In the genomic region with DNA sequence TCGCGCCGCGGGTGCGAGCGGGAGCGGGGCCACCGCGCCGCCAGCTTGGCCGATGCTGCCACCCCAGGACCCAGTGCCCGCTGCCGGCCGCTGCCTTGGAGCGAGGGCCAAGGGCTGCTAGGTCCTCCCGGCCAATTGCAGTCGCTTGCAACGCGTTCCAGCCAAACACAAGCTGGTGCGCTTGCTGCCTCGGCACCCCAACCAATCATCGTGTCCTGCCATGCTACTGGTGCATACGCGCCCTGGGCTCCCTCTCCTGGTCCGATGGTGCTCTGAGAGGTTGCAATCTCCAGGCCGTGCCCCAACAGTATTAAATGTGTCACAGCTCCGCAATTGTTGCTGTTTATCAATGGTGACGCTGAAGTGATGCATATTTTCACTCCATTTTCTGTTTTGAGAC, we compare ENCODE assay signal across 8 mouse cellular contexts. TPM values are rescaled to one million over a fixed set of nuclear protein-coding genes. Genes with fewer than 3 reads are reported as not detected.
DNase-seq lines count a peak whose midpoint lies in the region; ATAC-seq lines count a peak whose summit lies in the region.

No protein-coding gene starts in this region.

- intact Hi-C loops in gastrocnemius, postnatal 36 days (cut with DNase I): no loop called here
- intact Hi-C loops in left cerebral cortex, postnatal 25 days (cut with DNase I): loop anchor here (1.0 to 5.0 kb wide), 3 partner anchors 23 to 128 kb away; partner anchors contain the start of genes Bicdl2 and Tnfrsf12a

- H3K27ac ChIP-seq in intestine, embryonic 16.5 days (ENCODE audit: low read length): no peak overlapping the region
- peak overlapping the region; percentile 49; the same call in 1 of the 2 replicates for H3K27ac ChIP-seq in midbrain, embryonic 10.5 days (replicated peaks)

- H3K4me1 ChIP-seq in intestine, embryonic 16.5 days (ENCODE audit: control insufficient read depth, insufficient read depth, low read length): peaks cover 9% of the 10 kb centered on the region; the same call in 1 of the 2 replicates
- H3K4me1 ChIP-seq in midbrain, embryonic 10.5 days: peaks cover 16% of the 10 kb centered on the region

- peak overlapping the region; percentile 100 for H3K4me2 ChIP-seq in intestine, embryonic 16.5 days (ENCODE audit: low read depth, low read length)

- H3K27me3 ChIP-seq in intestine, embryonic 16.5 days (replicated peaks; ENCODE audit: control insufficient read depth, insufficient read depth, low read length): peaks cover 9% of the 10 kb centered on the region; the same call in 1 of the 2 replicates
- peaks cover 60% of the 10 kb centered on the region for H3K27me3 ChIP-seq in midbrain, embryonic 10.5 days (ENCODE audit: low read depth, poor library complexity, severe bottlenecking)

- H3K9ac ChIP-seq in intestine, embryonic 16.5 days (ENCODE audit: low read depth, low read length): peak overlapping the region; percentile 70

- peak; percentile 96 for DNase-seq in adrenal gland, adult 2 months
- DNase-seq in embryo, embryonic 11.5 days (ENCODE audit: low read depth, low spot score): peak; percentile 83
- peak; percentile 79 to 89 for DNase-seq in gastrocnemius, postnatal 36 days
- peak; percentile 90 to 95 for DNase-seq in left cerebral cortex, postnatal 25 days (ENCODE audit: low spot score in 2 of 2)
- peak; percentile 88 for DNase-seq in midbrain, embryonic 10.5 days (ENCODE audit: low spot score)
- peak; percentile 90 for DNase-seq in right cerebral cortex, postnatal 36 days (ENCODE audit: low spot score in 2 of 2)
- peak; percentile 79 to 89 for DNase-seq in urinary bladder, postnatal 4 days (ENCODE audit: low spot score in 2 of 2)

- peak; percentile 98 for ATAC-seq in intestine, embryonic 16.5 days

- H3K9me3 ChIP-seq in intestine, embryonic 16.5 days (ENCODE audit: control insufficient read depth, low read length): no peaks in the 10 kb centered on the region
- no peaks in the 10 kb centered on the region for H3K9me3 ChIP-seq in midbrain, embryonic 10.5 days (replicated peaks)

- WGBS in intestine, embryonic 16.5 days: under 1% methylated on average over 28 of the region's 28 CpGs
- 2% methylated on average over 26 of the region's 28 CpGs for WGBS in midbrain, embryonic 10.5 days

- peak overlapping the region; percentile 77 for H3K4me3 ChIP-seq in intestine, embryonic 16.5 days (ENCODE audit: low read length)
- peak overlapping the region; percentile 80 for H3K4me3 ChIP-seq in midbrain, embryonic 10.5 days

- H3K36me3 ChIP-seq in intestine, embryonic 16.5 days (ENCODE audit: control insufficient read depth, insufficient read depth, low read length): no peaks in the 10 kb centered on the region
- no peaks in the 10 kb centered on the region for H3K36me3 ChIP-seq in midbrain, embryonic 10.5 days

RNA-seq across cellular contexts. Expression of gene Cldn9, which starts 16.3 kb away (rescaled TPM):
- under 1 TPM in 1 of 2 experiments, not detected in 1; 0.21 TPM for total RNA-seq in adrenal gland, adult 2 months (2021)
- 0.09 and 0.13 TPM in 2 replicates for polyA plus RNA-seq in adrenal gland, adult 2 months (2012; rRNA removed)
- total RNA-seq in gastrocnemius, postnatal 36 days (2021): not detected
- polyA plus RNA-seq in intestine, embryonic 16.5 days (2015; fragmentation: Nextera tagmentation; extraction: Ambion mirVana): 1.8 and 1.9 TPM in 2 replicates
- under 1 TPM in 1 of 2 experiments, not detected in 1; 0.25 TPM for total RNA-seq in left cerebral cortex, postnatal 25 days (2021)
- 1.5 and 3.1 TPM in 2 replicates for polyA plus RNA-seq in midbrain, embryonic 10.5 days (2016; fragmentation: Nextera tagmentation; extraction: Ambion mirVana)

RNA-seq across cellular contexts. Expression of gene Cldn6, which starts 21.0 kb away (rescaled TPM):
- total RNA-seq in adrenal gland, adult 2 months (2021): not detected
- polyA plus RNA-seq in adrenal gland, adult 2 months (2012; rRNA removed): not detected in 2 replicates
- total RNA-seq in gastrocnemius, postnatal 36 days (2021): not detected
- polyA plus RNA-seq in intestine, embryonic 16.5 days (2015; fragmentation: Nextera tagmentation; extraction: Ambion mirVana): 18.9 and 23.3 TPM in 2 replicates
- total RNA-seq in left cerebral cortex, postnatal 25 days (2021): not detected
- polyA plus RNA-seq in midbrain, embryonic 10.5 days (2016; fragmentation: Nextera tagmentation; extraction: Ambion mirVana): 3.5 and 10.1 TPM in 2 replicates

RNA-seq across cellular contexts. Expression of gene 1520401A03Rik, which starts 22.5 kb away (rescaled TPM):
- total RNA-seq in adrenal gland, adult 2 months (2021): 10 to 100 TPM in 1 of 2 experiments, 1 to 10 TPM in 1; 2.5 to 18.2 TPM
- 1.8 and 2.4 TPM in 2 replicates for polyA plus RNA-seq in adrenal gland, adult 2 months (2012; rRNA removed)
- total RNA-seq in gastrocnemius, postnatal 36 days (2021): not detected
- not detected in 2 replicates for polyA plus RNA-seq in intestine, embryonic 16.5 days (2015; fragmentation: Nextera tagmentation; extraction: Ambion mirVana)
- total RNA-seq in left cerebral cortex, postnatal 25 days (2021): not detected
- polyA plus RNA-seq in midbrain, embryonic 10.5 days (2016; fragmentation: Nextera tagmentation; extraction: Ambion mirVana): not detected in 2 replicates

RNA-seq across cellular contexts. Expression of gene Tnfrsf12a, which starts 22.8 kb away (rescaled TPM):
- total RNA-seq in adrenal gland, adult 2 months (2021): 100 to 1,000 TPM; 147 to 270 TPM
- 83.4 and 96.8 TPM in 2 replicates for polyA plus RNA-seq in adrenal gland, adult 2 months (2012; rRNA removed)
- 10 to 100 TPM; 38.1 to 49.0 TPM for total RNA-seq in gastrocnemius, postnatal 36 days (2021)
- polyA plus RNA-seq in intestine, embryonic 16.5 days (2015; fragmentation: Nextera tagmentation; extraction: Ambion mirVana): 19.3 and 22.8 TPM in 2 replicates
- total RNA-seq in left cerebral cortex, postnatal 25 days (2021): 10 to 100 TPM; 10.3 to 13.5 TPM
- polyA plus RNA-seq in midbrain, embryonic 10.5 days (2016; fragmentation: Nextera tagmentation; extraction: Ambion mirVana): 3.2 and 3.8 TPM in 2 replicates

RNA-seq across cellular contexts. Expression of gene Pkmyt1, which starts 26.1 kb away (rescaled TPM):
- total RNA-seq in adrenal gland, adult 2 months (2021): 1 to 10 TPM; 2.8 to 2.9 TPM
- polyA plus RNA-seq in adrenal gland, adult 2 months (2012; rRNA removed): 21.8 and 23.1 TPM in 2 replicates
- under 1 TPM; 0.52 to 0.64 TPM for total RNA-seq in gastrocnemius, postnatal 36 days (2021)
- 36.9 and 44.6 TPM in 2 replicates for polyA plus RNA-seq in intestine, embryonic 16.5 days (2015; fragmentation: Nextera tagmentation; extraction: Ambion mirVana)
- 1 to 10 TPM; 3.0 to 3.3 TPM for total RNA-seq in left cerebral cortex, postnatal 25 days (2021)
- polyA plus RNA-seq in midbrain, embryonic 10.5 days (2016; fragmentation: Nextera tagmentation; extraction: Ambion mirVana): 58.5 and 59.7 TPM in 2 replicates
